ENCODE assay signal across 15 mouse cellular contexts in the genomic region with DNA sequence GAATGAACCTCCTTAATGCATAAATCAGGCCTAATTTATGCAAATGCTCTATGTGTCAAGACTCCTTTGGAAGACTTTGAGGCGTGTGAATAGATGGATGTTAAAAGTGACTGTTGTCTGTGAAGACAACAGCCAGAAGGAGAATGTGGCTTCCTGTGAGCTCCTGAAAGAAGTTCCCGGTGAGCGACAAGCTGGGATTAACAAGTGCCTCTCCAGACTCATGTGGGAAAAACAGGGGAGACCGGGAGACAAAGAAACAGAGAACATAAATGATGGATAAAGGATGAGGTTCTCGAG.
DNase-seq lines count a peak whose midpoint lies in the region; ATAC-seq lines count a peak whose summit lies in the region.
"Had no signal": no experiment of that assay in that cellular context is flagged by ENCODE, and none has a peak within 500 bp of the region (broad histone marks: within the 10 kb centered on the region; RNA-seq: fewer than 3 reads in every experiment).

No protein-coding gene starts in this region.

- H3K27ac ChIP-seq in heart, embryonic 12.5 days (ENCODE audit: poor library complexity, severe bottlenecking), result peak overlapping the region; percentile 35; the same call in 1 of the 2 replicates
- H3K27ac ChIP-seq in midbrain, embryonic 11.5 days (ENCODE audit: low read depth, low read length), result peak overlapping the region; percentile 56; the same call in 1 of the 2 replicates
- no peak overlapping the region for H3K27ac ChIP-seq in midbrain, embryonic 15.5 days
- H3K27ac ChIP-seq in forebrain, embryonic 12.5 days, result no peak overlapping the region; the same call in 1 of the 2 replicates
- H3K27ac ChIP-seq in midbrain, embryonic 13.5 days, result peak overlapping the region; percentile 71; the same call in 1 of the 2 replicates
- H3K27ac ChIP-seq: limb, embryonic 12.5 days had no signal

- no peak overlapping the region for H3K4me2 ChIP-seq in heart, embryonic 12.5 days
- peak overlapping the region; percentile 53; the same call in 1 of the 2 replicates for H3K4me2 ChIP-seq in midbrain, embryonic 11.5 days
- no peak overlapping the region for H3K4me2 ChIP-seq in midbrain, embryonic 15.5 days
- peak overlapping the region; percentile 48 for H3K4me2 ChIP-seq in forebrain, embryonic 12.5 days
- peak overlapping the region; percentile 22; the same call in 1 of the 2 replicates for H3K4me2 ChIP-seq in midbrain, embryonic 13.5 days (replicated peaks)

- H3K4me1 ChIP-seq in heart, embryonic 12.5 days (replicated peaks), result peaks cover 62% of the 10 kb centered on the region
- peaks cover 44% of the 10 kb centered on the region for H3K4me1 ChIP-seq in midbrain, embryonic 11.5 days (ENCODE audit: control insufficient read depth, insufficient read depth, low read length)
- H3K4me1 ChIP-seq in midbrain, embryonic 15.5 days, result peaks cover 22% of the 10 kb centered on the region
- H3K4me1 ChIP-seq in forebrain, embryonic 12.5 days, result peaks cover 66% of the 10 kb centered on the region
- H3K4me1 ChIP-seq in midbrain, embryonic 13.5 days (replicated peaks), result peaks cover 69% of the 10 kb centered on the region
- H3K4me1 ChIP-seq: stomach, embryonic 15.5 days had no signal

- ATAC-seq in heart, embryonic 12.5 days (ENCODE audit: insufficient number of reproducible peaks, low FRiP score), result no peak
- ATAC-seq in midbrain, embryonic 11.5 days (ENCODE audit: low FRiP score), result peak; percentile 80
- ATAC-seq in midbrain, embryonic 15.5 days (replicated peaks), result no peak; the same call in 1 of the 2 replicates
- ATAC-seq in forebrain, embryonic 12.5 days (ENCODE audit: low FRiP score), result peak; percentile 52
- ATAC-seq in midbrain, embryonic 13.5 days, result peak; percentile 73
- ATAC-seq: intestine, postnatal 0 days had no signal

- H3K9ac ChIP-seq in heart, embryonic 12.5 days, result no peak overlapping the region
- H3K9ac ChIP-seq in midbrain, embryonic 11.5 days (ENCODE audit: low read length), result no peak overlapping the region
- H3K9ac ChIP-seq in midbrain, embryonic 15.5 days, result no peak overlapping the region
- no peak overlapping the region for H3K9ac ChIP-seq in forebrain, embryonic 12.5 days
- no peak overlapping the region for H3K9ac ChIP-seq in midbrain, embryonic 13.5 days (replicated peaks)
- H3K9ac ChIP-seq: limb, embryonic 12.5 days; stomach, embryonic 15.5 days had no signal

- H3K4me3 ChIP-seq in heart, embryonic 12.5 days, result no peak overlapping the region
- H3K4me3 ChIP-seq in midbrain, embryonic 11.5 days (ENCODE audit: low read depth, low read length), result no peak overlapping the region
- H3K4me3 ChIP-seq in midbrain, embryonic 15.5 days, result no peak overlapping the region
- H3K4me3 ChIP-seq in forebrain, embryonic 12.5 days (replicated peaks), result no peak overlapping the region
- no peak overlapping the region for H3K4me3 ChIP-seq in midbrain, embryonic 13.5 days (replicated peaks)
- H3K4me3 ChIP-seq: stomach, embryonic 15.5 days had no signal

- no peaks in the 10 kb centered on the region for H3K27me3 ChIP-seq in heart, embryonic 12.5 days (replicated peaks)
- H3K27me3 ChIP-seq in midbrain, embryonic 11.5 days (ENCODE audit: control insufficient read depth, insufficient read depth, low read length), result no peaks in the 10 kb centered on the region
- no peaks in the 10 kb centered on the region for H3K27me3 ChIP-seq in midbrain, embryonic 15.5 days (replicated peaks)
- H3K27me3 ChIP-seq in forebrain, embryonic 12.5 days, result no peaks in the 10 kb centered on the region
- H3K27me3 ChIP-seq in midbrain, embryonic 13.5 days, result no peaks in the 10 kb centered on the region
- H3K27me3 ChIP-seq: limb, embryonic 12.5 days; stomach, embryonic 15.5 days had no signal

- no peaks in the 10 kb centered on the region for H3K9me3 ChIP-seq in heart, embryonic 12.5 days (replicated peaks)
- no peaks in the 10 kb centered on the region for H3K9me3 ChIP-seq in midbrain, embryonic 11.5 days (ENCODE audit: control insufficient read depth, low read length)
- H3K9me3 ChIP-seq in midbrain, embryonic 15.5 days, result no peaks in the 10 kb centered on the region
- H3K9me3 ChIP-seq in forebrain, embryonic 12.5 days, result no peaks in the 10 kb centered on the region
- no peaks in the 10 kb centered on the region for H3K9me3 ChIP-seq in midbrain, embryonic 13.5 days
- H3K9me3 ChIP-seq: limb, embryonic 12.5 days; stomach, embryonic 15.5 days had no signal

- peaks cover 10% of the 10 kb centered on the region for H3K36me3 ChIP-seq in heart, embryonic 12.5 days
- H3K36me3 ChIP-seq in midbrain, embryonic 11.5 days (ENCODE audit: control insufficient read depth, insufficient read depth, low read length), result no peaks in the 10 kb centered on the region
- no peaks in the 10 kb centered on the region for H3K36me3 ChIP-seq in midbrain, embryonic 15.5 days (replicated peaks)
- H3K36me3 ChIP-seq in forebrain, embryonic 12.5 days (replicated peaks), result no peaks in the 10 kb centered on the region
- no peaks in the 10 kb centered on the region for H3K36me3 ChIP-seq in midbrain, embryonic 13.5 days
- H3K36me3 ChIP-seq: limb, embryonic 12.5 days; stomach, embryonic 15.5 days had no signal

- DNase-seq in heart, postnatal 36 days, result no peak
- DNase-seq in midbrain, embryonic 11.5 days (ENCODE audit: low spot score, missing footprints), result peak; percentile 93
- no peak for DNase-seq in natural killer cell, adult 2 months (ENCODE audit: low spot score in 2 of 2)
- DNase-seq in left cerebral cortex, adult 8-10 months (ENCODE audit: low spot score in 2 of 2), result no peak
- DNase-seq: cerebellum, postnatal 25 days; kidney, postnatal 36 days; lung, postnatal 36 days; thymus, postnatal 14 days had no signal

- intact Hi-C loops in heart, postnatal 36 days (cut with DNase I), result no loop called here

- 24% methylated on average over 5 of the region's 5 CpGs for WGBS in heart, embryonic 12.5 days
- WGBS in midbrain, embryonic 11.5 days, result 5% methylated on average over 5 of the region's 5 CpGs
- WGBS in midbrain, embryonic 15.5 days, result 12% methylated on average over 5 of the region's 5 CpGs
- 4% methylated on average over 5 of the region's 5 CpGs for WGBS in forebrain, embryonic 12.5 days
- WGBS in midbrain, embryonic 13.5 days, result 3% methylated on average over 5 of the region's 5 CpGs

Comparison
In these comparisons a context has a peak if more than half of its experiments do, and no peak if none do; other contexts are left out.
1. ATAC-seq: peak in midbrain, embryonic 11.5 days (single experiment), forebrain, embryonic 12.5 days (single experiment) and midbrain, embryonic 13.5 days (single experiment); none in heart, embryonic 12.5 days (single experiment) and midbrain, embryonic 15.5 days (single experiment).
2. H3K27ac ChIP-seq: peak in heart, embryonic 12.5 days (single experiment), midbrain, embryonic 11.5 days (single experiment) and midbrain, embryonic 13.5 days (single experiment); none in midbrain, embryonic 15.5 days (single experiment) and forebrain, embryonic 12.5 days (single experiment).
3. H3K4me2 ChIP-seq: peak in midbrain, embryonic 11.5 days (single experiment), forebrain, embryonic 12.5 days (single experiment) and midbrain, embryonic 13.5 days (single experiment); none in heart, embryonic 12.5 days (single experiment) and midbrain, embryonic 15.5 days (single experiment).